Mouse (Mus musculus): Measurements from ENCODE around the gene Olfr1457. TPM values are rescaled to one million over a fixed set of nuclear protein-coding genes. Genes with fewer than 3 reads are reported as not detected.

Olfr1457 gene
- polyA plus RNA-seq (2015; fragmentation: Nextera tagmentation; extraction: Ambion mirVana) = not detected in 2 replicates

GRCm38 (mm10) chr19:13097791-13098190, at the start of gene Olfr1457:
Gene Olfr1457 (minus strand): TSS chr19:13097891.
- Histone ChIP-seq H3K9me3 (ENCODE audit: control insufficient read depth, low read length) (peaks cover 4% of the 10 kb centered on the region), H3K27me3 (replicated peaks; ENCODE audit: control insufficient read depth, insufficient read depth, low read length) (no peaks in the 10 kb centered on the region), H3K27ac (ENCODE audit: low read length) (no peak within 1 kb of the TSS), H3K4me1 (replicated peaks; ENCODE audit: control insufficient read depth, insufficient read depth, low read length) (no peaks in the 10 kb centered on the region), H3K4me2 (ENCODE audit: low read length) (no peak within 1 kb of the TSS), H3K9ac (replicated peaks; ENCODE audit: low read depth, low read length) (no peak within 1 kb of the TSS), H3K4me3 (replicated peaks; ENCODE audit: low read length) (no peak within 1 kb of the TSS), H3K36me3 (ENCODE audit: control insufficient read depth, insufficient read depth) (no peaks in the 10 kb centered on the region)
- no peak for ATAC-seq
- 82% methylated on average over 2 of the region's 2 CpGs for WGBS

GRCm38 (mm10) chr19:13106675-13107074, 9.0 kb upstream of the Olfr1457 start, which contains the start of gene Olfr1458:
Gene Olfr1458 (minus strand): TSS chr19:13106775.
- no peaks in the 10 kb centered on the region for H3K36me3 ChIP-seq (ENCODE audit: control insufficient read depth, insufficient read depth)
- H3K9ac ChIP-seq (replicated peaks; ENCODE audit: low read depth, low read length) = no peak within 1 kb of the TSS
- H3K9me3 ChIP-seq (ENCODE audit: control insufficient read depth, low read length) = peaks cover 8% of the 10 kb centered on the region; the same call in 1 of the 2 replicates
- H3K27me3 ChIP-seq (replicated peaks; ENCODE audit: control insufficient read depth, insufficient read depth, low read length) = no peaks in the 10 kb centered on the region
- no peak within 1 kb of the TSS for H3K4me2 ChIP-seq (ENCODE audit: low read length)
- ATAC-seq = no peak
- no peak within 1 kb of the TSS for H3K27ac ChIP-seq (ENCODE audit: low read length)
- no peak within 1 kb of the TSS for H3K4me3 ChIP-seq (replicated peaks; ENCODE audit: low read length)
- WGBS = 82% methylated on average over 3 of the region's 3 CpGs
- no peaks in the 10 kb centered on the region for H3K4me1 ChIP-seq (replicated peaks; ENCODE audit: control insufficient read depth, insufficient read depth, low read length)

GRCm38 (mm10) chr19:13093908-13094307, 3.8 kb downstream of the Olfr1457 start:
- Histone ChIP-seq H3K27me3 (replicated peaks; ENCODE audit: control insufficient read depth, insufficient read depth, low read length) (no peaks in the 10 kb centered on the region), H3K27ac (ENCODE audit: low read length) (no peak overlapping the region), H3K9me3 (ENCODE audit: control insufficient read depth, low read length) (peaks cover 9% of the 10 kb centered on the region), H3K4me1 (replicated peaks; ENCODE audit: control insufficient read depth, insufficient read depth, low read length) (no peaks in the 10 kb centered on the region), H3K4me3 (replicated peaks; ENCODE audit: low read length) (no peak overlapping the region), H3K4me2 (ENCODE audit: low read length) (no peak overlapping the region), H3K9ac (replicated peaks; ENCODE audit: low read depth, low read length) (no peak overlapping the region), H3K36me3 (ENCODE audit: control insufficient read depth, insufficient read depth) (no peaks in the 10 kb centered on the region)
- ATAC-seq = no peak
- WGBS = 86% methylated on average over 1 of the region's 1 CpGs

GRCm38 (mm10) chr19:13060310-13060709, 37.4 kb downstream of the Olfr1457 start, which contains the start of gene Olfr1454:
Gene Olfr1454 (plus strand): TSS chr19:13060610.
- Histone ChIP-seq H3K36me3 (ENCODE audit: control insufficient read depth, insufficient read depth) (no peaks in the 10 kb centered on the region), H3K27me3 (replicated peaks; ENCODE audit: control insufficient read depth, insufficient read depth, low read length) (no peaks in the 10 kb centered on the region), H3K9me3 (ENCODE audit: control insufficient read depth, low read length) (0 out of 2 replicates have a peak, but pooled peaks cover 1% of the 10 kb centered on the region), H3K27ac (ENCODE audit: low read length) (no peak within 1 kb of the TSS), H3K4me3 (replicated peaks; ENCODE audit: low read length) (no peak within 1 kb of the TSS), H3K4me2 (ENCODE audit: low read length) (no peak within 1 kb of the TSS), H3K4me1 (replicated peaks; ENCODE audit: control insufficient read depth, insufficient read depth, low read length) (no peaks in the 10 kb centered on the region), H3K9ac (replicated peaks; ENCODE audit: low read depth, low read length) (no peak within 1 kb of the TSS)
- no peak for ATAC-seq
- WGBS = 64% methylated on average over 2 of the region's 2 CpGs

Other genes starting within 250 kb of the Olfr1457 start
- not detected in 2 replicates for gene Olfr1444, start 240.6 kb downstream of the Olfr1457 start, polyA plus RNA-seq (2015; fragmentation: Nextera tagmentation; extraction: Ambion mirVana)
- gene Olfr1445, start 214.0 kb downstream of the Olfr1457 start, polyA plus RNA-seq (2015; fragmentation: Nextera tagmentation; extraction: Ambion mirVana) = not detected in 2 replicates
- not detected in 2 replicates for gene Olfr1446, start 204.4 kb downstream of the Olfr1457 start, polyA plus RNA-seq (2015; fragmentation: Nextera tagmentation; extraction: Ambion mirVana)
- not detected in 2 replicates for gene Olfr1447, start 194.1 kb downstream of the Olfr1457 start, polyA plus RNA-seq (2015; fragmentation: Nextera tagmentation; extraction: Ambion mirVana)
- gene Olfr1448, start 173.5 kb downstream of the Olfr1457 start, polyA plus RNA-seq (2015; fragmentation: Nextera tagmentation; extraction: Ambion mirVana) = not detected in 2 replicates
- gene Olfr1449, start 167.1 kb downstream of the Olfr1457 start, polyA plus RNA-seq (2015; fragmentation: Nextera tagmentation; extraction: Ambion mirVana) = not detected in 2 replicates
- not detected in 2 replicates for gene Olfr1450, start 147.6 kb downstream of the Olfr1457 start, polyA plus RNA-seq (2015; fragmentation: Nextera tagmentation; extraction: Ambion mirVana)
- gene Olfr1451, start 102.9 kb downstream of the Olfr1457 start, polyA plus RNA-seq (2015; fragmentation: Nextera tagmentation; extraction: Ambion mirVana) = not detected in 2 replicates
- gene Olfr1453, start 69.6 kb downstream of the Olfr1457 start, polyA plus RNA-seq (2015; fragmentation: Nextera tagmentation; extraction: Ambion mirVana) = not detected in 2 replicates
- not detected in 2 replicates for gene Olfr1454, start 37.3 kb downstream of the Olfr1457 start, polyA plus RNA-seq (2015; fragmentation: Nextera tagmentation; extraction: Ambion mirVana)
- gene Olfr1458, start 8.9 kb upstream of the Olfr1457 start, polyA plus RNA-seq (2015; fragmentation: Nextera tagmentation; extraction: Ambion mirVana) = not detected in 2 replicates
- gene Olfr1459, start 51.7 kb upstream of the Olfr1457 start, polyA plus RNA-seq (2015; fragmentation: Nextera tagmentation; extraction: Ambion mirVana) = 0.03 TPM in 1 of 2 replicates, not detected in the other
- gene Olfr1461, start 65.1 kb upstream of the Olfr1457 start, polyA plus RNA-seq (2015; fragmentation: Nextera tagmentation; extraction: Ambion mirVana) = not detected in 2 replicates
- gene Olfr1462, start 87.8 kb upstream of the Olfr1457 start, polyA plus RNA-seq (2015; fragmentation: Nextera tagmentation; extraction: Ambion mirVana) = not detected in 2 replicates
- gene Olfr1463, start 133.4 kb upstream of the Olfr1457 start, polyA plus RNA-seq (2015; fragmentation: Nextera tagmentation; extraction: Ambion mirVana) = not detected in 2 replicates
- gene Olfr1465, start 217.7 kb upstream of the Olfr1457 start, polyA plus RNA-seq (2015; fragmentation: Nextera tagmentation; extraction: Ambion mirVana) = not detected in 2 replicates
- not detected in 2 replicates for gene Olfr1466, start 241.0 kb upstream of the Olfr1457 start, polyA plus RNA-seq (2015; fragmentation: Nextera tagmentation; extraction: Ambion mirVana)